Mouse (Mus musculus): ENCODE measurements around the gene Pdgfb.
A peak's percentile ranks its signal among the peaks of the same experiment; 100 is the strongest.

Gene Pdgfb

GRCm38 (mm10) chr15:80034366-80034765, 19.6 kb upstream of the Pdgfb start:
- no peak for DNase-seq

- DNase-seq, result no peak
These were observed 16.4 kb upstream of the Pdgfb start for GRCm38 (mm10) chr15:80031133-80031532.

DNA sequence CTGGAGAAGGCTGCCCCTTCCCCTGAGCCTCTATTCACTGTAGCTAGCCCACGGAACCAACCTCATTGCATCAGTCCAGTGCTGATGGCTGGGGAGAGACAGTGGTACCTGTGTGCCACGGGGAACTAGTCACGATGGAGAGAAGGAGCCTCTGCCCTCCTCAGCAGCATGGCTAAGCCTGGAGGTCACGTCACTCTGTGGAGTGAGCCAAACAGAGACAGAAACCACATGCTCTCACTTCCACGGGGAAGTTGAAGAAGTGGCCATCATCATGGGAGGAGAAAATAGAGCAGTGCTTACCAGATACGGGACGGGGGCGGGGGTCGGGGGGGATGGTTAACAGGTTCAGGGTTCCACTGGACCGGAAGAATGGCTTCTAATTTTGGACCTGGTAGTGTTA, 15.6 kb upstream of the Pdgfb start:
- DNase-seq, result no peak

DNA sequence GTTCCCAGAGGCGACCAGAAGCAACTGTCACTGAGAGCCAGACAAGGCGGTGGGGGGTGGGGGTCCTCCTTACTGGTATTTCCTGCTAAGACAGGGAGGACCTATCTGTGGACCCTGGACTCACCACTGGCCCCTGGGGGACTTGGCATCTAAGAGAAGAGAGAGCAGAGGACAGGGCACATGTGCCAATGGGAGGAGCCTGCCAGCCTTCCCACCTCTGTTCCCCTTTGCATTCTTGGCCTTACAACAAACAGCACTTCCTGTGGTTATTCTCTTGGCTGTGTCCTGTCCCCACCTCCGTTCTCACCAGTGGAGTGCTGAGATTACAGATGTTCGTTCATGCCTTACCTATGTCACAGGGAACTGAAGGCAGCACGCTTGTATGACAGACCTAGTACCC, 14.1 kb upstream of the Pdgfb start:
- DNase-seq, result no peak

DNA sequence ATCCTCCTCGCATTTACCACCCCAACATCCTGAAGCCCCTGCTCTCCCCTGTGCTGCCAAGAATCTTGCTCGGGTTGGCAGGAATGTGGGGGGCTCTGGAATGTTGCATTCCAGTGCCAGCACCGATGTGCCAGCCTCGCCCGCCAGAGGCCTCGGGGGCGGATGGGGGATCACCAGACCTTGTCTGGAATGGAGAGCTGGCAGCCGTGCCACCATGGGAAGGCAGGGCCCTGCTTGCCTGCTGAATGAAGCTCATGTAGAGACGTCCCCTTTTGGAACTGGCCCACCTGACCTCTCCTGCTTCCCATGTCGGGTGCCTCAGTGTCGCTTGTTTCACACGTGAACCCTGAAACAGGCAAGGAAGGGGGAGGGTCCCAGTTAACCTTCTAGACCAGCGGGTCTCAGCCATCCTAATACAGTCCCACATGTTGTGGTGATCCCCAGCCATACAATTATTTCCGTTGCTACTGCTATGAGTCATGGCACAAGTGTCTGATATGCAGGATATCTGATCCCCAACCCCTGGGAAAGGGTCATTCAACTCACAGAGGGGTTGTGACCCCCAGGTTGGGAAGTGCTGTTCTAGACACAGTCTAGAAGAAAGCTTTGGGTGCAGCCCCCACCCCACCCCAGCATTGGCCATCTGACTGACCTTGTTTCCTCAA, 12.0 kb upstream of the Pdgfb start:
- no peak for DNase-seq

- no peak for DNase-seq
These were observed 11.3 kb upstream of the Pdgfb start for GRCm38 (mm10) chr15:80026061-80026460.

- no peak for DNase-seq
These were observed 10.8 kb upstream of the Pdgfb start for GRCm38 (mm10) chr15:80025615-80026014.

DNA sequence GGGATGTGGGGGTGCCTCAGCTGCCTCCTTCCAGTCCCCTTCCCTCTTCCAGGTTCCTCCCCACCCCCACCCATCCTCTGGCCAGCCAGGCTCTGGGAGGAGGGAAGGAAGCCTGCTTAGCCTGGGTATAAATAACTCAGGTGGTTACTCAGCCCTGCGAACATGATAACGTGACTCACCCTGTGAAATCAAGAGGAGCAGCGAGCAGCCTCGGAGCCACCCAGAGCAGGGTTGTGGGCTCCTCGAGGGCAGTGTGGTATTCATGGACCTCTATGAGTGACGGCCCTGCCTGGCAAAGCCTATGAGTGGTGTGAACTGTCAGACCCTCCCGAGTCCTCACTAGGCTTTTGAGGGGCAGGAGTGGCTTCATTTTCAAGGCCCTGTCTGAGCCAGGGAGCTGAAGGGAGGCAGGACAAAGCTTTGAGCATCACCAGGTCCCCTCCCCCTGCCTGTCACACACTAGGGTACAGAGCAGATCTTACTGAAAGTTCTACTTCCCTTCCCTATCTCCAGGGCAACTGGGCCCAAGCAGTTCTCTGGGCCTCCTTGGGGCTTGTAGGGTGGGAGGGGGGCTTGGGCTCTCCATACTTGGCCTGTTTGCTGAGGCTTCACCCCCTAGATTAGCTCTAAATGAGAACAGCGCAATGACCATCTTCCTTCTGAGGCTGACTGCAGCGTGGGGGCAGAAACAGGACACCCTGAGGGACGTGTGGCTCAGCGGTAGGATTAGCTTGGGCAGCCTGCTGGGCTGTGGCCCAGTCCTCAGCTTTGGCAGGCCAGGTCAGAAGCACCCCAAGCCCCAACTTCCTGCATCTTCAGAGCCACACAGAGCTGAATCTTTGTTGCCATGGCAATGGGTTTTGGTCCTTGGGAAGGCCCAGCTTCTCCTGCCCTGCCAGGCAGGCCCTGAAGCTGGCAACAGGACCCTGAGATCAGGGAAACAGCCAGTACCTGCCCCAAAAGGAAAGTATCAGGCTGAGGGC, 9.8 kb upstream of the Pdgfb start:
- DNase-seq, result no peak

DNA sequence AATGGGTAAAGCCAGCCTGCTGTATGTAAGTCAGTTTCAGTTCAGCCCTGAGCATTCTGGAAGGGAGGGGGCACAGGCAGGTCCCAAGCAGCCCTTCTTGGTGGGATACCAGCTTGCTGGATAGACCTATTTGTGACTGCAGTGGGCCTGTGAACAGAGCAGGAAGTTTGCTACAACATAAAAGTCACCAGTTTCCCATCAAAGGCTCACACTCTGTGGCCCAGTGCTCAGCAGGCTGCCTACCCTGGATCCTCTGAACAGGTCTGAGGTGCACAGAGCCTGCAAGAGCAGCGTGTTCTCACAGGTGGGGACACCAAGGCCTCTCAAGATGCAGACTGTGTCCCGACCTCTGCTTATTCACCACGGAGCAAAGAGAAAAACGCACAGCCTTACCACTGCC, 5.7 kb upstream of the Pdgfb start:
- no peak for DNase-seq

DNA sequence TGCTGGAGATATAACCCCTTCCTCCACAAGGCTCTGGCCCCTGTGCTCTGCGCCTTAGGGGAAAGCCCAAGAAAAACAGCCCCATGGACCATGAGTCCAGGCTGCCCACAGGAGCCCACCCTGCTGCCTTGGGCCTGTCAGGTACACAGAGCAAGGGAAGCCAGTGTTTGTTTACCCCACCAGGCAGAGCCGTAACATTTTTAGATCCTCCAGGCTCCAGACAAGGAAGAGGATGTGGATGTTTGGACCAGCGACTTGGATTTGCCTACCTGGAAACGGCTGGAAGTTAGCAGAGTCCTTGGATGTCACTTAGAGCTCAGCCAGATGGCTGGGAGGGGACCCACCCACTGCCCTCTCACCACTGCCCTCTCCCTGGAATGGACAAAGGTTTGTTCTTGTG, 4.8 kb upstream of the Pdgfb start:
- DNase-seq, result no peak

GRCm38 (mm10) chr15:80019220-80019619, 4.4 kb upstream of the Pdgfb start:
- DNase-seq, result no peak

GRCm38 (mm10) chr15:80016563-80017301, 2.0 kb upstream of the Pdgfb start:
- no peak for DNase-seq

- no peak for DNase-seq
These were observed 605 bp upstream of the Pdgfb start for GRCm38 (mm10) chr15:80015211-80015952.

DNA sequence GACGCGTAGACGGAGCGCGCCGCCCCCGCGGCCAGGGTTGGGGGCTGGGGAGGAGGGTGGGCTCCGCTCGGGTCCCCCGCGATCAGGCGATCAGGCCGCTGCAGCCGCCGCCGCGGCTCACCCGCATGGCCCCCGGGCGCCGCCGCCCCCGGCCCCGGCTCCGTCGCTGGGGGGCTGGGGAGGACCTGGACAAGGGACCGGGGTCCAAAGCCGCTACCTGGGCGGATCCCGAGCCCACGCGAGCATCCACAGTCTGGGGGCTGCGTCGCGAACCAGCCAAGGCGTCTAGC, 801 bp downstream of the Pdgfb start:
- DNase-seq, result no peak

DNA sequence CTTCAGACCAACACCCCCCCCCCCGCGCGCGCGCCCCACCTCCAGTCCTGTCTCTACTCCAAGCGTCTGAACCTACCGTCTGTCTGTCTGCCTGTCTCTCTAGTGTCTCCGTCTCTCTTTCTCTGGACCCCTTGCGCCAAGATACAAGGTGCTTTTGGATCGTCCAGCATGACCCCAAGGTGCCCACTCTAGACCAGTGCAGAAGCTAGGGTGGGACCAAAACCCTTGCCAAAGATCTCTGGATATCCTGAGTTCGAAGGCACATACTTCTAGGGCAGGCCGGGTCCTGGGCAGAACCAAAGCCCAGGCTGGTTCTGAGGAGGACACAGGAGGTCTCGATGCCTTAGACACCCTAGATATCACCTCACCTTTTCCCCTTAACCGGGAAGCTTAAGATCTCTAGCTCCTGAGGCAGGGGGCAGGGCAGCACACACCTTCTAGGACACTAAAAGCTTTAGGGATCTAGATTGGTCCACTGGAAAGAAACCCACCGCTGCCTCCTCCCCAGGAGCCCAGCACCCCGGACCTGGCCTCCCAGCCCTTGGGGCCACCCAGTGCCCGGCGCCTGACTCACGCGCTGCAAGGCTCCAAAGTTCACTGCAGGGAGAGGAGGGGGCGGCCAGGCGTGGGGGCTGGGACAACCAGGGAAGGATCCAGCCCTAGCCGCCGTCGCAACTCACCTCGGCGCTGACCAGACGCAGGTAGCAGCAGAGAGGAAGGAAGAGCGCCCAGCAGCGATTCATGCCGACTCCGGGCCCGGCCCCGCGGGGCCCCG, 1.3 kb downstream of the Pdgfb start:
- DNase-seq, result no peak

DNA sequence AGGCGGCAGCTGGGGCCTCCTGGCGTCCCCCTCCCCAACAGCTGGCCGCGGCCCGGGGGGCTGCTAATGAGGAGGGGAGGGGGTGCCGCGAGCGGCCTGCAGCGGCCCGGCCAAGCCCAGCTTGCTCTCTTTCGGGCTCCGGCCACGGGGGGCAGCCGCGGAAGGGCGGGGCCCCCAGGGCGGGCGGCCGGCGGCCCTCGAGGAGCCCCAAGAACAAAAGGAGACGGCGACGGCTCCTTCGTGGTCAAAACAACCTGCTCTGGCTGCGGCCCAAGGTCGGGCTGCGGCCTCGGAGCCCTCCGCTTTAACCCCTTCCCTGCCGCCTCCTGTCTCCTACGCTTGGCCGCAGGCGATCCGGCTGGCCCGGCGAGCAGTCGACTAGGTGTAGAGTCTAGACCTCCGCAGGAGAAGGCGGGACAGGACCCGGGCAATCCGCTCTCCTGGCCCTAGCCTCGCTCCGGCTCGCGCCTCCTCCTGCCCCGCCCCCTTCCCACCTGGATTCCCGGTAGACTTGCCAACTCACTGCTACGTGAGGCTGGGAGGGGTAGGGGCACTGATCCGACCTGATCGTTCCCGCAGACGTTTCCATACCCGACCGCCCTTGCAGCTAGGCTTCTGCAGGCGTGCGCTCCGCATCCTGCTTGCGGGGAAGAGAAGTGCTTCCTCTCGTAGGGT, 2.1 kb downstream of the Pdgfb start:
- DNase-seq, result peak; percentile 74 to 79

- peak; percentile 80 to 88 for DNase-seq
These were observed 2.8 kb downstream of the Pdgfb start for GRCm38 (mm10) chr15:80011778-80012526.

DNA sequence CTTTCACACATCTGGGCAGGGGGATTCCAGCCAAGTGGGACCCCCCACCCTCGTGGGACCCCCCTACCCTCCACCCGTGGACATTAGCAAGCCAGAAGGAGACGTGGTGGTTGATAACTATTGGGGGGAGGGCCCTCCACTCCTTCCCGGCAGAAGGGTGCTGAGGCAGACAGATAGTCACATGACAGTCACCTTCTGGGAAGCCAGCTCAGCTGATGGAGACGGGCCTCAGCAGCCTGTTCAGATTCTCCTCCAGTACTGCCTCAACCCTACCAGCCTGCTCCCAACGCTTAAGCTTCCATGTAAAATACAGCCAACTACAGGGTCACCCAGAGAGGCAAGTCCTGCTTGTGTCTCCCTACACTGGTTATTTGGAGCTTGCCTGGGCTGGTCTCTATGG, 3.6 kb downstream of the Pdgfb start:
- no peak for DNase-seq

DNA sequence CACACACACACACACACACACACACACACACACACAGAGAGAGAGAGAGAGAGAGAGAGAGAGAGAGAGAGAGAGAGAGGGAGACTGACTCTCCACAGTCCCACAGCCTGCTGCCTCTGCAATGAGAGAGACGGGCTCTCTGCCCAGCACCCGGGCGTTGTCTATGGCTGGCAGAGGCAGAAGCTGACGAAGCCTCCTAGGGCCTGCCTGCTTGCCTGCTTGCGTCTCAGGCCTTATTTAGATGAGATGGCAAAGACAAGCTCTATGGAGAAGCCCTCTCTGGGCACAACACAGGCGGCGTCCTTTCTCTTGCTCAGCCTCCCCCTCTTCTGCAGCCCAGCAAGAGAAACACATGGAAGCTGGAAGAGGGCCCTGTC, 4.6 kb downstream of the Pdgfb start:
- no peak for DNase-seq

GRCm38 (mm10) chr15:80009421-80010181, 5.2 kb downstream of the Pdgfb start:
- no peak for DNase-seq
